In the genomic region with DNA sequence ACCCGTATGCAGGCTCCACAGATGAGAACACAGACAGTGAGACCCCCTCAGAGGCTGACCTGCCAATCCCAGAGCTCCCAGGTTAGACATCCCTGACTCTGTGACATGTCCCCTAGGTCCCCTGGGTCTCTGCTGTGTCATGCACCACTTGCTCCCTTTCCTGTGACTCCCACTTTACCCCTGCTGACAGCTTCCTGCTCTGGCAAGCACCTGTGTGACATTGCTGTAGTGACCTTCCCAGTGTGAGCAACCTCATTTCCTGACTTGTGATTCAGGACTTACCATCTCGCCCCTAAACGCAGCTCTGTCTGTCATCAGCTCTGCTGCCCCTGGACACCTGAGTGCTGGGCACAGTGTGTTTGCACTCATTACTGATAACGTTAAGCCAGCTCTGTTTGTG, we compare ENCODE assay signal across 38 mouse cellular contexts. TPM values are rescaled to one million over a fixed set of nuclear protein-coding genes. Genes with fewer than 3 reads are reported as not detected.
"Had no signal": no experiment of that assay in that cellular context is flagged by ENCODE, and none has a peak within 500 bp of the region (broad histone marks: within the 10 kb centered on the region; RNA-seq: fewer than 3 reads in every experiment).

No protein-coding gene starts in this region.

- ATAC-seq: hindbrain, postnatal 0 days; intestine, embryonic 16.5 days; liver, embryonic 12.5 days had no signal

- H3K9me3 ChIP-seq: heart, embryonic 13.5 days; heart, embryonic 15.5 days; hindbrain, embryonic 15.5 days; kidney, embryonic 15.5 days; limb, embryonic 13.5 days; limb, embryonic 15.5 days; liver, embryonic 12.5 days had no signal

- H3K4me2 ChIP-seq: heart, embryonic 11.5 days; heart, embryonic 13.5 days; heart, embryonic 15.5 days; hindbrain, embryonic 15.5 days; kidney, embryonic 15.5 days; limb, embryonic 13.5 days; limb, embryonic 15.5 days; liver, embryonic 12.5 days had no signal

- H3K9ac ChIP-seq: heart, embryonic 13.5 days; heart, embryonic 15.5 days; hindbrain, embryonic 15.5 days; kidney, embryonic 15.5 days; limb, embryonic 13.5 days; limb, embryonic 15.5 days; liver, embryonic 12.5 days had no signal

- H3K27me3 ChIP-seq: heart, embryonic 13.5 days; heart, embryonic 15.5 days; hindbrain, embryonic 15.5 days; kidney, embryonic 15.5 days; limb, embryonic 13.5 days; limb, embryonic 15.5 days; liver, embryonic 12.5 days had no signal

- H3K4me1 ChIP-seq: heart, embryonic 13.5 days; hindbrain, embryonic 15.5 days; limb, embryonic 13.5 days; limb, embryonic 15.5 days had no signal

- DNase-seq: gastrocnemius, postnatal 14 days; gastrocnemius, postnatal 36 days; heart, adult 11 months; heart, adult 2 months; heart, postnatal 14 days; heart, postnatal 36 days; kidney, adult 11 months; kidney, adult 2 months; kidney, adult 9 months; kidney, postnatal 14 days; kidney, postnatal 36 days; layer of hippocampus, adult 9-11 months; layer of hippocampus, postnatal 36 days; left cerebral cortex, postnatal 4 days had no signal

- H3K4me3 ChIP-seq: heart, adult 2 months; heart, embryonic 13.5 days; heart, embryonic 15.5 days; hindbrain, embryonic 15.5 days; kidney, embryonic 15.5 days; limb, embryonic 13.5 days; limb, embryonic 15.5 days; liver, embryonic 12.5 days had no signal

- H3K27ac ChIP-seq: heart, adult 2 months; heart, embryonic 13.5 days; heart, embryonic 15.5 days; hindbrain, embryonic 15.5 days; hindbrain, postnatal 0 days; kidney, embryonic 15.5 days; kidney, postnatal 0 days; limb, embryonic 13.5 days; limb, embryonic 15.5 days had no signal

RNA-seq across cellular contexts. Expression of a gene that starts 16.4 kb away (rescaled TPM):
- total RNA-seq: hematopoietic stem cell, adult 5-6 weeks; liver, adult 2 months had no signal
- polyA plus RNA-seq: liver, adult 2 months had no signal

RNA-seq across cellular contexts. Expression of a gene that starts 25.2 kb away (rescaled TPM):
- total RNA-seq: gastrocnemius, adult 18-20 months; gastrocnemius, adult 8-10 months; gastrocnemius, postnatal 14 days; gastrocnemius, postnatal 36 days; heart, adult 2 months; heart, postnatal 14 days; heart, postnatal 36 days; hematopoietic stem cell, adult 5-6 weeks; hindbrain, postnatal 0 days; layer of hippocampus, adult 18-20 months; layer of hippocampus, postnatal 14 days; layer of hippocampus, postnatal 36 days; left cerebral cortex, adult 18-20 months; left cerebral cortex, adult 8-10 months; left cerebral cortex, postnatal 10 days; left cerebral cortex, postnatal 25 days; liver, adult 2 months had no signal
- polyA plus RNA-seq: heart, adult 2 months; heart, embryonic 11.5 days; heart, embryonic 13.5 days; heart, embryonic 15.5 days; heart, postnatal 0 days; hindbrain, postnatal 0 days; intestine, embryonic 14.5 days; kidney, adult 2 months; large intestine, adult 2 months; limb, embryonic 13.5 days; liver, adult 2 months; liver, embryonic 12.5 days had no signal

RNA-seq across cellular contexts. Expression of a gene that starts 39.5 kb away (rescaled TPM):
- polyA plus RNA-seq: heart, embryonic 13.5 days; heart, postnatal 0 days; hindbrain, embryonic 15.5 days; hindbrain, postnatal 0 days had no signal
